Mouse (Mus musculus): ENCODE data around the gene Alg1.
"Not testable (repeated sequence)": the region's sequence is repeated elsewhere in the genome, so short reads cannot be mapped to it uniquely, and the experiment has no call there.

Alg1 gene

GRCm38 (mm10) chr16:5233418-5234313 is at the start of gene Alg1:
Gene Alg1, plus strand, starts transcription at chr16:5233621.
- DNase-seq = peak; percentile 88 to 91

- no peak for DNase-seq
These were observed 49.3 kb upstream of the Alg1 start for GRCm38 (mm10) chr16:5184101-5184500.

GRCm38 (mm10) chr16:5184956-5185355 is 48.5 kb upstream of the Alg1 start:
- no peak for DNase-seq

- DNase-seq = no peak
These were observed 47.7 kb upstream of the Alg1 start for GRCm38 (mm10) chr16:5185691-5186090.

GRCm38 (mm10) chr16:5186234-5186633 is 47.2 kb upstream of the Alg1 start:
- DNase-seq = no peak

GRCm38 (mm10) chr16:5195080-5195479 is 38.3 kb upstream of the Alg1 start:
- peak in 1 of 2 experiments; percentile 20 for DNase-seq

- DNase-seq = peak; percentile 21 to 33
These were observed 30.7 kb upstream of the Alg1 start for GRCm38 (mm10) chr16:5202681-5203080.

- peak; percentile 40 to 46 for DNase-seq
These were observed 30.2 kb upstream of the Alg1 start for GRCm38 (mm10) chr16:5203200-5203599.

- peak; percentile 73 to 75 for DNase-seq
These were observed 29.6 kb upstream of the Alg1 start, which contains the start of gene Nagpa for GRCm38 (mm10) chr16:5203668-5204433. Gene Nagpa, minus strand, starts transcription at chr16:5204012.

GRCm38 (mm10) chr16:5205431-5205970 is 27.9 kb upstream of the Alg1 start:
- DNase-seq = no peak

GRCm38 (mm10) chr16:5206051-5206450 is 27.4 kb upstream of the Alg1 start:
- DNase-seq = no peak

GRCm38 (mm10) chr16:5210365-5210764 is 23.1 kb upstream of the Alg1 start:
- DNase-seq = no peak

GRCm38 (mm10) chr16:5212150-5212549 is 21.3 kb upstream of the Alg1 start:
- no peak for DNase-seq

- no peak for DNase-seq
These were observed 19.3 kb upstream of the Alg1 start for GRCm38 (mm10) chr16:5214126-5214525.

- no peak for DNase-seq
These were observed 16.7 kb upstream of the Alg1 start for GRCm38 (mm10) chr16:5216686-5217085.

GRCm38 (mm10) chr16:5217341-5218133 is 15.9 kb upstream of the Alg1 start:
- DNase-seq = no peak

GRCm38 (mm10) chr16:5221403-5221802 is 12.0 kb upstream of the Alg1 start:
- no peak for DNase-seq

- DNase-seq = no peak
These were observed 11.3 kb upstream of the Alg1 start, which contains the start of gene AU021092 for GRCm38 (mm10) chr16:5222140-5222539. Gene AU021092, minus strand, starts transcription at chr16:5222299.

- DNase-seq = not testable (repeated sequence)
These were observed 6.9 kb upstream of the Alg1 start for GRCm38 (mm10) chr16:5226534-5226933.

GRCm38 (mm10) chr16:5227501-5227900 is 5.9 kb upstream of the Alg1 start:
- DNase-seq = not testable (repeated sequence)

GRCm38 (mm10) chr16:5228103-5228502 is 5.3 kb upstream of the Alg1 start:
- not testable (repeated sequence) for DNase-seq

- DNase-seq = no peak
These were observed 439 bp upstream of the Alg1 start for GRCm38 (mm10) chr16:5232982-5233381.
